22 mouse cellular contexts compared by ENCODE assay signal in the genomic region with DNA sequence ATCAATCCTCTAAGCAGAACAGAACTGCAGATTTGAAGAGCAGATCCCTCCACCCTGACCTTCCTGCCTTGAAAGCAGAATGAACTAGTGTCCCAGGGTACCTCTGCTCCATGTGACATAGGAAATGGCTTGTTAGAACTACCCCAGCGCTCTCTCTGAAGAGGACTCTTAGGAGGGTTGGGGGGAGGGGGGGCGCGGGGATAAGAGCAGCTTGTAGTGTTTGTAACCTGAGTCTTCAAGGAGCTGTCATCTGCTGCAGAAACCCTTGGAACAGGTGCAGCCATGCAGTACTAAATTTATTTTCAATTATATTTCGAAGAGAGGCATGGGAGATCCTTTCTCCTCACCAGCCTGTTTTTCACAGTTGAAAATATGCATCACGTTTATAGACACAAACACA. TPM values are rescaled to one million over a fixed set of nuclear protein-coding genes. Genes with fewer than 3 reads are reported as not detected.
DNase-seq lines count a peak whose midpoint lies in the region; ATAC-seq and TF ChIP-seq lines count a peak whose summit lies in the region.
"Had no signal": no experiment of that assay in that cellular context is flagged by ENCODE, and none has a peak within 500 bp of the region (broad histone marks: within the 10 kb centered on the region; RNA-seq: fewer than 3 reads in every experiment).

No protein-coding gene starts in this region.

- no peak for TF ChIP-seq CTCF in brain, embryonic 14.5 days (IDR thresholded peaks at IDR 0.05; ENCODE audit: borderline replicate concordance, extremely low read depth, insufficient read depth, insufficient read length)

- H3K9me3 ChIP-seq in hindbrain, embryonic 11.5 days (ENCODE audit: control insufficient read depth, low read length): no peaks in the 10 kb centered on the region
- no peaks in the 10 kb centered on the region for H3K9me3 ChIP-seq in hindbrain, embryonic 10.5 days
- H3K9me3 ChIP-seq in lung, embryonic 15.5 days: no peaks in the 10 kb centered on the region
- H3K9me3 ChIP-seq in limb, embryonic 14.5 days (ENCODE audit: control insufficient read depth, low read length): no peaks in the 10 kb centered on the region
- H3K9me3 ChIP-seq: heart, embryonic 13.5 days had no signal

- no peak overlapping the region for H3K4me2 ChIP-seq in hindbrain, embryonic 11.5 days (replicated peaks; ENCODE audit: low read depth, low read length)
- no peak overlapping the region for H3K4me2 ChIP-seq in lung, embryonic 15.5 days
- H3K4me2 ChIP-seq in limb, embryonic 14.5 days (replicated peaks; ENCODE audit: low read depth, low read length, severe bottlenecking): no peak overlapping the region
- H3K4me2 ChIP-seq: heart, embryonic 13.5 days had no signal

- no peaks in the 10 kb centered on the region for H3K27me3 ChIP-seq in hindbrain, embryonic 11.5 days (ENCODE audit: control insufficient read depth, insufficient read depth, low read length)
- no peaks in the 10 kb centered on the region for H3K27me3 ChIP-seq in hindbrain, embryonic 10.5 days (ENCODE audit: insufficient read depth, poor library complexity, severe bottlenecking)
- no peaks in the 10 kb centered on the region for H3K27me3 ChIP-seq in lung, embryonic 15.5 days
- no peaks in the 10 kb centered on the region for H3K27me3 ChIP-seq in limb, embryonic 14.5 days (ENCODE audit: control insufficient read depth, insufficient read depth, low read length)
- H3K27me3 ChIP-seq: heart, embryonic 13.5 days had no signal

- H3K4me3 ChIP-seq in hindbrain, embryonic 11.5 days (ENCODE audit: low read depth, low read length): no peak overlapping the region
- H3K4me3 ChIP-seq in hindbrain, embryonic 10.5 days: no peak overlapping the region
- no peak overlapping the region for H3K4me3 ChIP-seq in lung, embryonic 15.5 days
- no peak overlapping the region for H3K4me3 ChIP-seq in limb, embryonic 14.5 days (replicated peaks; ENCODE audit: low read length)
- H3K4me3 ChIP-seq: gastrocnemius, adult 2 months; heart, embryonic 13.5 days had no signal

- WGBS in hindbrain, embryonic 11.5 days: 55% methylated on average over 5 of the region's 5 CpGs
- 56% methylated on average over 5 of the region's 5 CpGs for WGBS in hindbrain, embryonic 10.5 days
- WGBS in lung, embryonic 15.5 days: 46% methylated on average over 5 of the region's 5 CpGs
- WGBS in limb, embryonic 14.5 days: 61% methylated on average over 5 of the region's 5 CpGs

- H3K4me1 ChIP-seq in hindbrain, embryonic 11.5 days (replicated peaks; ENCODE audit: control insufficient read depth, insufficient read depth, low read length): no peaks in the 10 kb centered on the region
- peaks cover 2% of the 10 kb centered on the region; the same call in 1 of the 2 replicates for H3K4me1 ChIP-seq in hindbrain, embryonic 10.5 days (replicated peaks)
- H3K4me1 ChIP-seq in lung, embryonic 15.5 days: peaks cover 5% of the 10 kb centered on the region; the same call in 1 of the 2 replicates
- no peaks in the 10 kb centered on the region for H3K4me1 ChIP-seq in limb, embryonic 14.5 days (ENCODE audit: control insufficient read depth, insufficient read depth, low read length)
- H3K4me1 ChIP-seq: heart, embryonic 13.5 days had no signal

- peak; percentile 45; the same call in 1 of the 2 replicates for ATAC-seq in hindbrain, embryonic 11.5 days (ENCODE audit: low FRiP score)
- ATAC-seq in lung, embryonic 15.5 days (ENCODE audit: borderline replicate concordance, extremely low read depth, low FRiP score, low TSS enrichment): 0 out of 2 replicates have a peak, but pooled peaks have one; percentile 23
- peak; percentile 60; the same call in 1 of the 2 replicates for ATAC-seq in limb, embryonic 14.5 days (ENCODE audit: low FRiP score, low read depth)
- no peak for ATAC-seq in inflammation-experienced regulatory T-cells, adult 6 months
- ATAC-seq: hindbrain, postnatal 0 days had no signal

- no peak for DNase-seq in hindbrain, embryonic 11.5 days (ENCODE audit: low spot score)
- DNase-seq in hindbrain, embryonic 10.5 days (ENCODE audit: low spot score): no peak
- no peak for DNase-seq in lung, postnatal 36 days
- peak; percentile 40 for DNase-seq in brain, embryonic 14.5 days (ENCODE audit: low read depth)
- DNase-seq in limb, embryonic 14.5 days (ENCODE audit: low spot score): no peak
- DNase-seq in adrenal gland, postnatal 36 days: no peak
- DNase-seq: adrenal gland, adult 8-10 months; B cell, adult 2 months; cerebellum, adult 9-11 months; gastrocnemius, adult 2 months; heart, adult 11 months; kidney, adult 11 months; layer of hippocampus, postnatal 36 days; lung, adult 2 months; midbrain, embryonic 14.5 days; right cerebral cortex, postnatal 14 days; thymus, postnatal 36 days had no signal

- no peaks in the 10 kb centered on the region for H3K36me3 ChIP-seq in hindbrain, embryonic 11.5 days (ENCODE audit: control insufficient read depth, insufficient read depth, low read length)
- no peaks in the 10 kb centered on the region for H3K36me3 ChIP-seq in hindbrain, embryonic 10.5 days
- no peaks in the 10 kb centered on the region for H3K36me3 ChIP-seq in lung, embryonic 15.5 days
- H3K36me3 ChIP-seq in limb, embryonic 14.5 days (ENCODE audit: control insufficient read depth, insufficient read depth, low read length): no peaks in the 10 kb centered on the region
- H3K36me3 ChIP-seq: heart, embryonic 13.5 days had no signal

- H3K27ac ChIP-seq in hindbrain, embryonic 11.5 days (ENCODE audit: low read depth, low read length): no peak overlapping the region
- H3K27ac ChIP-seq in hindbrain, embryonic 10.5 days: no peak overlapping the region
- H3K27ac ChIP-seq in lung, embryonic 15.5 days: no peak overlapping the region
- H3K27ac ChIP-seq in limb, embryonic 14.5 days (replicated peaks; ENCODE audit: low read depth, low read length): no peak overlapping the region
- H3K27ac ChIP-seq: gastrocnemius, adult 2 months; heart, embryonic 13.5 days; hindbrain, postnatal 0 days; macrophage had no signal

- no peak for TF ChIP-seq POLR2A in brain, embryonic 14.5 days (IDR thresholded peaks at IDR 0.05; ENCODE audit: borderline replicate concordance, extremely low read depth, insufficient read depth, insufficient read length, poor library complexity, severe bottlenecking)
- no peak for TF ChIP-seq POLR2A in limb, embryonic 14.5 days (IDR thresholded peaks at IDR 0.05; ENCODE audit: borderline replicate concordance, extremely low read depth, insufficient read depth, insufficient read length)

- no peak overlapping the region for H3K9ac ChIP-seq in hindbrain, embryonic 11.5 days (ENCODE audit: low read depth, low read length)
- H3K9ac ChIP-seq in lung, embryonic 15.5 days: no peak overlapping the region
- H3K9ac ChIP-seq in limb, embryonic 14.5 days (ENCODE audit: low read depth, low read length, severe bottlenecking): no peak overlapping the region
- H3K9ac ChIP-seq: heart, embryonic 13.5 days had no signal

RNA-seq across cellular contexts. Expression of gene Mfap3l, which starts 30.9 kb away (rescaled TPM):
- 2.3 and 2.5 TPM in 2 replicates for polyA plus RNA-seq in hindbrain, embryonic 11.5 days (2014; fragmentation: Nextera tagmentation; extraction: Ambion mirVana)
- 1.2 and 1.6 TPM in 2 replicates for polyA plus RNA-seq in hindbrain, embryonic 10.5 days (2016; fragmentation: Nextera tagmentation; extraction: Ambion mirVana)
- 4.4 and 4.7 TPM in 2 replicates for polyA plus RNA-seq in lung, embryonic 15.5 days (2015; fragmentation: Nextera tagmentation; extraction: Ambion mirVana)
- 2.1 and 4.0 TPM in 2 replicates for polyA plus RNA-seq in brain, embryonic 14.5 days (2012; rRNA removed)
- 2.3 and 4.0 TPM in 2 replicates for polyA plus RNA-seq in limb, embryonic 14.5 days (2012; rRNA removed)
- 2.6 and 5.2 TPM in 2 replicates for polyA plus RNA-seq in limb, embryonic 14.5 days (2014; fragmentation: Nextera tagmentation; extraction: Ambion mirVana)
- under 1 TPM in 1 of 3 experiments, not detected in 2; 0.15 TPM for polyA plus RNA-seq in inflammation-experienced regulatory T-cells, adult 6 months (2017; shearing (Covaris generic))
- 1 to 10 TPM; 2.1 to 2.8 TPM for total RNA-seq in adrenal gland, postnatal 36 days (2021)
